Comparison of ENCODE assay signal across 12 mouse cellular contexts in genomic region chr4:119986580-119987291, GRCm38 (mm10).
A peak's percentile ranks its signal among the peaks of the same experiment; 100 is the strongest.
DNase-seq lines count a peak whose midpoint lies in the region; ATAC-seq lines count a peak whose summit lies in the region.
"Had no signal": no experiment of that assay in that cellular context is flagged by ENCODE, and none has a peak within 500 bp of the region (broad histone marks: within the 10 kb centered on the region; RNA-seq: fewer than 3 reads in every experiment).

No protein-coding gene starts in this region.

- no peak overlapping the region for H3K9ac ChIP-seq in forebrain, embryonic 15.5 days (replicated peaks)
- no peak overlapping the region for H3K9ac ChIP-seq in forebrain, embryonic 11.5 days (ENCODE audit: low read length)
- no peak overlapping the region for H3K9ac ChIP-seq in hindbrain, embryonic 13.5 days
- no peak overlapping the region for H3K9ac ChIP-seq in midbrain, embryonic 14.5 days (replicated peaks; ENCODE audit: low read length)
- H3K9ac ChIP-seq: heart, embryonic 13.5 days; kidney, embryonic 15.5 days; liver, embryonic 14.5 days had no signal

- no peaks in the 10 kb centered on the region for H3K27me3 ChIP-seq in forebrain, embryonic 15.5 days
- no peaks in the 10 kb centered on the region for H3K27me3 ChIP-seq in forebrain, embryonic 11.5 days (ENCODE audit: control insufficient read depth, insufficient read depth, low read length)
- H3K27me3 ChIP-seq in hindbrain, embryonic 13.5 days = no peaks in the 10 kb centered on the region
- no peaks in the 10 kb centered on the region for H3K27me3 ChIP-seq in midbrain, embryonic 14.5 days (ENCODE audit: control insufficient read depth, insufficient read depth, low read length)
- H3K27me3 ChIP-seq: kidney, embryonic 15.5 days had no signal

- no peak overlapping the region for H3K4me2 ChIP-seq in forebrain, embryonic 15.5 days (replicated peaks)
- H3K4me2 ChIP-seq in forebrain, embryonic 11.5 days (ENCODE audit: low read depth, low read length, severe bottlenecking) = no peak overlapping the region
- no peak overlapping the region for H3K4me2 ChIP-seq in hindbrain, embryonic 13.5 days
- H3K4me2 ChIP-seq in midbrain, embryonic 14.5 days (ENCODE audit: low read length) = no peak overlapping the region
- H3K4me2 ChIP-seq: heart, embryonic 13.5 days; kidney, embryonic 15.5 days had no signal

- DNase-seq in forebrain, embryonic 11.5 days (ENCODE audit: low spot score) = no peak
- peak; percentile 93 for DNase-seq in cerebellum, adult 11-12 months
- DNase-seq in midbrain, embryonic 14.5 days = peak; percentile 64
- no peak for DNase-seq in kidney, postnatal 36 days
- DNase-seq in thymus, postnatal 4 days = no peak
- DNase-seq in thymus, postnatal 10 days (ENCODE audit: low spot score in 2 of 2) = no peak

- 51% methylated on average over 5 of the region's 5 CpGs for WGBS in forebrain, embryonic 15.5 days
- 83% methylated on average over 5 of the region's 5 CpGs for WGBS in forebrain, embryonic 11.5 days
- WGBS in hindbrain, embryonic 13.5 days = 27% methylated on average over 5 of the region's 5 CpGs
- WGBS in midbrain, embryonic 14.5 days = 50% methylated on average over 5 of the region's 5 CpGs

- peaks cover 22% of the 10 kb centered on the region for H3K4me1 ChIP-seq in forebrain, embryonic 15.5 days
- peaks cover 4% of the 10 kb centered on the region; the same call in 1 of the 2 replicates for H3K4me1 ChIP-seq in forebrain, embryonic 11.5 days (replicated peaks; ENCODE audit: control insufficient read depth, insufficient read depth, low read length)
- peaks cover 44% of the 10 kb centered on the region for H3K4me1 ChIP-seq in hindbrain, embryonic 13.5 days (replicated peaks)
- H3K4me1 ChIP-seq in midbrain, embryonic 14.5 days (ENCODE audit: control insufficient read depth, insufficient read depth, low read length) = peaks cover 18% of the 10 kb centered on the region

- ATAC-seq in forebrain, embryonic 15.5 days (replicated peaks) = peak; percentile 53
- ATAC-seq in forebrain, embryonic 11.5 days (replicated peaks; ENCODE audit: low FRiP score) = no peak
- ATAC-seq in hindbrain, embryonic 13.5 days (ENCODE audit: low FRiP score) = peak; percentile 60
- ATAC-seq in midbrain, embryonic 14.5 days (ENCODE audit: low FRiP score, low TSS enrichment) = peak; percentile 59

- peak overlapping the region; percentile 77 for H3K27ac ChIP-seq in forebrain, embryonic 15.5 days (replicated peaks)
- no peak overlapping the region for H3K27ac ChIP-seq in forebrain, embryonic 11.5 days (ENCODE audit: low read depth, low read length)
- peak overlapping the region; percentile 84 for H3K27ac ChIP-seq in hindbrain, embryonic 13.5 days
- H3K27ac ChIP-seq in midbrain, embryonic 14.5 days (replicated peaks; ENCODE audit: low read depth, low read length) = peak overlapping the region; percentile 45
- H3K27ac ChIP-seq: heart, embryonic 13.5 days; kidney, embryonic 15.5 days; liver, embryonic 14.5 days had no signal

- H3K36me3 ChIP-seq in forebrain, embryonic 15.5 days = no peaks in the 10 kb centered on the region
- H3K36me3 ChIP-seq in forebrain, embryonic 11.5 days (ENCODE audit: control insufficient read depth, insufficient read depth, low read length) = no peaks in the 10 kb centered on the region
- H3K36me3 ChIP-seq in hindbrain, embryonic 13.5 days = no peaks in the 10 kb centered on the region
- no peaks in the 10 kb centered on the region for H3K36me3 ChIP-seq in midbrain, embryonic 14.5 days (ENCODE audit: control insufficient read depth, insufficient read depth, low read length)
- H3K36me3 ChIP-seq: heart, embryonic 13.5 days; kidney, embryonic 15.5 days had no signal

- H3K4me3 ChIP-seq in forebrain, embryonic 15.5 days = no peak overlapping the region
- H3K4me3 ChIP-seq in forebrain, embryonic 11.5 days (ENCODE audit: low read depth, low read length) = no peak overlapping the region
- no peak overlapping the region for H3K4me3 ChIP-seq in hindbrain, embryonic 13.5 days
- H3K4me3 ChIP-seq in midbrain, embryonic 14.5 days (replicated peaks; ENCODE audit: low read depth, low read length) = no peak overlapping the region
- H3K4me3 ChIP-seq: erythroblast, embryonic 14.5 days; heart, embryonic 13.5 days; kidney, embryonic 15.5 days had no signal

- H3K9me3 ChIP-seq in forebrain, embryonic 15.5 days = no peaks in the 10 kb centered on the region
- H3K9me3 ChIP-seq in forebrain, embryonic 11.5 days (ENCODE audit: control insufficient read depth, low read length) = no peaks in the 10 kb centered on the region
- H3K9me3 ChIP-seq in hindbrain, embryonic 13.5 days = no peaks in the 10 kb centered on the region
- H3K9me3 ChIP-seq in midbrain, embryonic 14.5 days (ENCODE audit: control insufficient read depth, low read length) = no peaks in the 10 kb centered on the region
- H3K9me3 ChIP-seq: heart, embryonic 13.5 days; kidney, embryonic 15.5 days had no signal

Comparison
In these comparisons a context has a peak if more than half of its experiments do, and no peak if none do; other contexts are left out.
1. DNase-seq: peak in cerebellum, adult 11-12 months (single experiment) and midbrain, embryonic 14.5 days (single experiment); none in forebrain, embryonic 11.5 days (single experiment), kidney, postnatal 36 days (0 of 2), thymus, postnatal 4 days (single experiment) and thymus, postnatal 10 days (0 of 2).